Mouse (Mus musculus) neutrophil, adult 59 days (primary cell): ENCODE data around the gene Epn2. TPM values are rescaled to one million over a fixed set of nuclear protein-coding genes. Genes with fewer than 3 reads are reported as not detected.

Source experiments
- total RNA-seq, 2 experiments: library from RNA; stranded (reverse); gene quantifications; 1 replicate in 1 of 2; 2 replicates in 1 of 2; pipeline ENCODE4 v1.2.4; 2023

Gene Epn2
- under 1 TPM in 1 of 2 experiments, not detected in 1; 0.49 TPM for total RNA-seq

GRCm38 (mm10) chr11:61578983-61579877 is at the start of gene Epn2:
Gene Epn2 (minus strand): TSS chr11:61579687.

GRCm38 (mm10) chr11:61504713-61505257 is 74.7 kb downstream of the Epn2 start, which contains the start of gene B9d1:
Gene B9d1 (plus strand): TSS chr11:61505144.

GRCm38 (mm10) chr11:61494129-61494997 is 85.1 kb downstream of the Epn2 start, which contains the start of gene Mapk7:
Gene Mapk7 (minus strand): TSS chr11:61494406.

GRCm38 (mm10) chr11:61484613-61485540 is 94.6 kb downstream of the Epn2 start, which contains the start of gene Mfap4:
Gene Mfap4 (plus strand): TSS chr11:61485431.

Other genes with a start within 250 kb of the Epn2 start
- gene Slc47a2, start 236.8 kb downstream of the Epn2 start, total RNA-seq: not detected
- not detected for gene Slc47a1, start 201.3 kb downstream of the Epn2 start, total RNA-seq
- not detected for gene Rnf112, start 125.6 kb downstream of the Epn2 start, total RNA-seq
- gene Mfap4, start 94.3 kb downstream of the Epn2 start, total RNA-seq: not detected
- gene Mapk7, start 85.3 kb downstream of the Epn2 start, total RNA-seq: 10 to 100 TPM; 39.2 to 46.6 TPM
- gene B9d1, start 74.5 kb downstream of the Epn2 start, total RNA-seq: under 1 TPM in 1 of 2 experiments, not detected in 1; 0.84 TPM
- gene Grap, start 73.6 kb upstream of the Epn2 start, total RNA-seq: 10 to 100 TPM in 1 of 2 experiments, 1 to 10 TPM in 1; 7.6 to 13.1 TPM
- gene Fam83g, start 104.4 kb upstream of the Epn2 start, total RNA-seq: under 1 TPM; 0.18 to 0.69 TPM
- gene Slc5a10, start 141.1 kb upstream of the Epn2 start, total RNA-seq: not detected
- 10 to 100 TPM; 17.0 to 23.1 TPM for gene Prpsap2, start 182.4 kb upstream of the Epn2 start, total RNA-seq